Mouse (Mus musculus) olfactory bulb, adult 2 months (tissue): ENCODE data around the gene Slc7a6.

Source experiments
- CTCF ChIP-seq: fragments of 200-500 bp; IDR thresholded peaks from 2 replicates; pipeline ENCODE4 v1.5.1; 2012; ENCODE audit warnings: low read depth, mild to moderate bottlenecking, low read length, moderate library complexity; ENCODE audit not compliant: insufficient read depth
- POLR2A ChIP-seq: fragments of 200-500 bp; IDR thresholded peaks from 2 replicates; pipeline ENCODE4 v1.6.1; 2012; ENCODE audit warnings: mild to moderate bottlenecking, low read depth, low read length, moderate library complexity; ENCODE audit not compliant: insufficient read depth

DNA sequence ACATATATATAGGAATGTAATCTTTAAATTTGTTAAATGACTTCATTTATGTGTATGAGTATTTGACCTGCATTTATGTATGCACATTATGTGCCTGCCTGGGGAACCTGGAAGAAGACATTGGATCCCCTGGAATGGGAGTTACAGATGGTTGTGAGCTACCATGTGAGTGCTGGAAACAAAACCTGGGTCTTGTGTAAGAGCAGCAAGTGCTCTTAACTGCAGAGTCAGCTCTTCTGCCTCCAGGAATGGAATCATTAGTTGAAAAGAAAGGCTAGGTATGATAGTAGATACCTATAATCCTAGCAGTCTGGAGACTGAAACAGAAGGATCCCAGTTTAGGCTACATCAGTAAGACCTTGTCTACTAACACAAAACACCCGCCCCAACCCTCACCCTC is 42.6 kb upstream of the Slc7a6 start:
- TF ChIP-seq CTCF (no peak), POLR2A (no peak)
